Mouse (Mus musculus): Measurements from ENCODE around the gene Hist1h4b.
"Not testable (repeated sequence)": the region's sequence is repeated elsewhere in the genome, so short reads cannot be mapped to it uniquely, and the experiment has no call there.

GRCm38 (mm10) chr13:23717593-23718245 is 39.1 kb upstream of the Hist1h4b start:
- not testable (repeated sequence) for TF ChIP-seq TAL1, GATA1 (IDR thresholded peaks at IDR 0.05; ENCODE audit: low read length)

Data from erythroblast, embryonic 14.5 days (primary cell).